Mouse (Mus musculus) mesoderm, embryonic 11.5 days (tissue): ENCODE measurements around the gene Zbtb12.
A peak's percentile ranks its signal among the peaks of the same experiment; 100 is the strongest.
"Not testable (repeated sequence)": the region's sequence is repeated elsewhere in the genome, so short reads cannot be mapped to it uniquely, and the experiment has no call there.

Experiments used
- DNase-seq: peaks from one replicate; pipeline ENCODE4 v3.0.0-alpha.2; 2012; ENCODE audit warnings: low read depth, low spot score

Gene Zbtb12

GRCm38 (mm10) chr17:34879336-34879879, at the start of gene Zbtb12:
Gene Zbtb12, plus strand, starts transcription at chr17:34879483.
- no peak for DNase-seq

GRCm38 (mm10) chr17:34830776-34831175, 48.5 kb upstream of the Zbtb12 start:
- DNase-seq, result not testable (repeated sequence)

- DNase-seq, result no peak
Measured at GRCm38 (mm10) chr17:34836155-34836855, 43.0 kb upstream of the Zbtb12 start.

- DNase-seq, result peak; percentile 98
Measured at GRCm38 (mm10) chr17:34836856-34837221, 42.4 kb upstream of the Zbtb12 start, which contains the start of the genes Stk19 and Dxo. Gene Stk19, minus strand, starts transcription at chr17:34836945. Gene Dxo, plus strand, starts transcription at chr17:34837019.

- DNase-seq, result no peak
Measured at GRCm38 (mm10) chr17:34837464-34838324, 41.6 kb upstream of the Zbtb12 start.

- DNase-seq, result no peak
Measured at GRCm38 (mm10) chr17:34838785-34839184, 40.5 kb upstream of the Zbtb12 start.

GRCm38 (mm10) chr17:34840736-34841307, 38.5 kb upstream of the Zbtb12 start:
- no peak for DNase-seq

- DNase-seq, result no peak
Measured at GRCm38 (mm10) chr17:34844884-34845283, 34.4 kb upstream of the Zbtb12 start.

GRCm38 (mm10) chr17:34847192-34847591, 32.1 kb upstream of the Zbtb12 start:
- DNase-seq, result no peak

GRCm38 (mm10) chr17:34847615-34848014, 31.7 kb upstream of the Zbtb12 start:
- no peak for DNase-seq

- DNase-seq, result peak; percentile 98
Measured at GRCm38 (mm10) chr17:34849722-34850516, 29.4 kb upstream of the Zbtb12 start, which contains the start of the genes Skiv2l and Nelfe. Gene Skiv2l, minus strand, starts transcription at chr17:34850210. Gene Nelfe, plus strand, starts transcription at chr17:34850391.

GRCm38 (mm10) chr17:34850517-34851125, 28.7 kb upstream of the Zbtb12 start:
- DNase-seq, result no peak

- no peak for DNase-seq
Measured at GRCm38 (mm10) chr17:34853511-34853910, 25.8 kb upstream of the Zbtb12 start.

- DNase-seq, result no peak
Measured at GRCm38 (mm10) chr17:34854761-34855160, 24.5 kb upstream of the Zbtb12 start.

GRCm38 (mm10) chr17:34855825-34856224, 23.5 kb upstream of the Zbtb12 start:
- DNase-seq, result peak; percentile 54

- DNase-seq, result no peak
Measured at GRCm38 (mm10) chr17:34858670-34859069, 20.6 kb upstream of the Zbtb12 start.

- DNase-seq, result no peak
Measured at GRCm38 (mm10) chr17:34860514-34860913, 18.8 kb upstream of the Zbtb12 start.

- no peak for DNase-seq
Measured at GRCm38 (mm10) chr17:34861704-34862415, 17.4 kb upstream of the Zbtb12 start.

- DNase-seq, result no peak
Measured at GRCm38 (mm10) chr17:34862416-34863081, 16.7 kb upstream of the Zbtb12 start, which contains the start of gene Cfb. Gene Cfb, minus strand, starts transcription at chr17:34862518.
